Mouse (Mus musculus) cortical plate, adult 2 months (tissue): ENCODE measurements at regions not wholly inside any gene's neighbourhood (a gene's known extent, or its start where the extent isn't known, plus 50 kb on each side); places are given as distances from the start of the nearest gene placed in this dataset.

Experiments used
- H3K27ac ChIP-seq: fragments of 200-500 bp; 2 replicates; pipeline ENCODE4 v1.5.1; 2012; ENCODE audit warnings: low read length, control low read depth, inconsistent platforms; ENCODE audit not compliant: insufficient read depth
- H3K4me1 ChIP-seq: fragments of 200-500 bp; 2 replicates; pipeline ENCODE4 v1.6.1; 2011; ENCODE audit warnings: low read length; ENCODE audit not compliant: control insufficient read depth, insufficient read depth
- H3K4me3 ChIP-seq: fragments of 200-500 bp; 2 replicates; pipeline ENCODE4 v1.5.1; 2011; ENCODE audit warnings: mild to moderate bottlenecking, low read length, control low read depth; ENCODE audit not compliant: insufficient read depth
- CTCF ChIP-seq: fragments of 200-500 bp; IDR thresholded peaks from 2 replicates; pipeline ENCODE4 v1.5.1; 2011; ENCODE audit warnings: mild to moderate bottlenecking, control low read depth, low read length; ENCODE audit not compliant: insufficient read depth; ENCODE audit errors: extremely low read depth
- POLR2A ChIP-seq: fragments of 200-500 bp; IDR thresholded peaks from 2 replicates; pipeline ENCODE4 v1.6.1; 2011; ENCODE audit warnings: mild to moderate bottlenecking, low read length, control low read depth; ENCODE audit not compliant: insufficient read depth; ENCODE audit errors: extremely low read depth

DNA sequence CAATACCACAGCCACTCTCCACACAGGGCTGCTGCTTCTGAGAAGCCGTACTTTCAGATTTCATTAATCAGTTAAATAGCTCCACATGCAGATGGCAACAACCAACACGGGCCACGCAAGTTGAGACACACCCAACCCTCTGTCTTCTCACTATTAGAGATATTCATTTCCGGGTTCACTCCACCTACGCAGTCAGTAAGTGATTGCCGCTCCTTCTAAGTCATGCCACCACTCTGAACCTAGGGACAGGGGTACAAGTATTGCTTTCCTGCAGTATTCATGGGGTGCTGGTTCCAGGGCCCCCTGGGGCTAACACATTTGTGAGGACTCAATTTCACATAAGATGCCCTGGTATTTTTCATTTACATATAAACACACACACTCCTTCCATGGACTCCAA lies 176.3 kb downstream of the Maf start:
- H3K4me3 ChIP-seq, result no peak overlapping the region
- H3K4me1 ChIP-seq, result no peaks in the 10 kb centered on the region
- no peak for TF ChIP-seq CTCF
- TF ChIP-seq POLR2A, result no peak
- no peak overlapping the region for H3K27ac ChIP-seq

DNA sequence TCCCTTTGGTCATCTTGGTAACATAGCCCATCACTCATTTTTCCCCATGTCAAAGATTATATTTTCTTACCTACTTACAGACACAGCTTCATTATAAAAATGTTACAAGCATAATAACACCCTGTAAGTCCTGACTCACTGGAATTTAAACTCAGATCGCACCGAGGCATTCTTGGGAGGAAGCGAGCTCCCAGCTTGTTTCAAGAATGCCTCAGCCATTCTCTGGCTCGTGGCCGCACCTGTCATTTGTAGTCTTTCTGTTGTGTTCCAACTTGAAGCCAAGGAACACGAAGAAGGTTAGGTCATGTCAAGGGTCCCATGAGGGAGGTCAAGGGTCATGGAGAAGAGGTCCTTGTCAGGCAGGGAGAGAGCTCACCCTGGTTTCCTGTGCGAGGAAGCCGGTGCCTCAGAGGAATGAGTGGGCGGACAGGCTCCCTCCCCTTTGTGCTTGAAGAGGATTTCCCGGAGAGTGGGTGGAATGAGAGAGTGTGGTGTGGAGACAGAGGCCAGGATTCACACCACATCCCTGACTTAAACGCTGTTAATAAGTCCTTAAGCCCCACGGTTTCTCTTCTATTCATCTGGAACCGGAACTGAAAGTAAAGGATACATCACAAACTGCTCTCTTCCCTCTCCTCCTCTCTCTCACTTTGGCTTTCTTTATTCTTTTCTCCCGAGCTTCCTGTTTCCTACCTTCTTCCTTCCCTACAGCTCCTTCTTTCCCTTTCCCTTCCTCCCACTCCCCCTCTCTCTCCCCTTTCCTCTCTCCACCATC lies 177.8 kb downstream of the Maf start:
- Histone ChIP-seq H3K4me3 (0 out of 2 replicates have a peak overlapping the region, but pooled peaks have one; percentile 1), H3K4me1 (no peaks in the 10 kb centered on the region), H3K27ac (no peak overlapping the region)
- TF ChIP-seq CTCF, result no peak
- no peak for TF ChIP-seq POLR2A

DNA sequence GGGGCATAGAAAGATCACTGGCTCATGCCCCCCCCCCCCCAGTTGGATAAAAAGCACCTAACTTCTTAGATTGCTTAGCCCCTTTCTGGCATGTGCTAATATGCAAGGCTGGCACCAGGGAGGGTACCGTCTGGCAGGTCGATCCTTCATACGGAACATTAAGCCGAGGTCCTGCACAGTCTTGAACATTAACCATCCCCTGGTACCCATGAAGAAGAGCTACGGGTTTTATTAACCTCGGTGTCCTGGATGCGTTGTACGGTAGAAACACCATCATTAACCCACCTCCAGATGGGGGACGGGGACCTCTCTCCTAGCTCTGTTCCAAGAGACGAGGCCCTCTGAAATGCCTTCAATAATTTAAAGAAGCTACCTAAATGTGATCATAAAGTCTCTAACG lies 178.7 kb downstream of the Maf start:
- H3K27ac ChIP-seq, result no peak overlapping the region
- no peak overlapping the region for H3K4me3 ChIP-seq
- no peak for TF ChIP-seq POLR2A
- TF ChIP-seq CTCF, result no peak
- no peaks in the 10 kb centered on the region for H3K4me1 ChIP-seq

DNA sequence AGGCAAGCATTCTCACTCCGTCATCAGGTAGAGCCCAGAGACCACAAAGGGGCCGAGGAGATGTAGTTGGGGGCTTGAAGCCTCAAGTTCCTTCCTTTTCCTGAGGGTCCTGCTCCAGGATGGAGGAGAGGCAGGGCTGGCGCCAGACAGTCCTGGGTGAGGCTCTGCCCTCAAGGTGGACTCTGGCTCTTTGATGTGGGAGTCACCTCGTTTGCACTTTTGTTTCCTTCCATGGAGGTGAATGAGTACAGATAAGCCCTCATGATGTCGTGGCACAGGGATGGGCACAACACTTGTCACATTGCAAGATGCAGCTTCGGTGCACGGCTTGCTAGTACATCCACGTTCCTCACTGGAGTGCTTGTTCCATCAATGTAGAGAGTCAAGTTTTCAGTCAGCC lies 182.4 kb downstream of the Maf start:
- TF ChIP-seq POLR2A (no peak), CTCF (no peak)
- Histone ChIP-seq H3K27ac (no peak overlapping the region), H3K4me1 (no peaks in the 10 kb centered on the region), H3K4me3 (no peak overlapping the region)

DNA sequence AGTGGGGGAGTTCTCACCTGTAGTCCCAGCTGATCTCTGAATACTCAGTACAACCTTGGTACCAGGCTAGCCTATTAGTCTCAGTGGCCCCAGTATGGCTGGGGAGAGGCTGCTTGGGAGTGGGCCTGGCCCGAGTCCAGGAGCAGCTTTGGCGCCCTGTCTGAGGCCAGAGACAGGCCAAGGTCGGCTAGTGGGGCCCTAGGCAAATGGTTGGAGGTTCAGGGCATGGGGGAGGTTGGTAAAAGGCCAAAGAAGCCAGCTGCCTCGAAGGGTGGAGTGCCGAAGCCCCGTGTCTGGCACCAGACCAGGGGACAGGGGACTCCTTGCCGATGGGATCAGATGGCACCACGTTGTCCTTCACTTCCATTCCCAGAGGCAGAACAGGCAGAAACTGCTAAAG lies 182.9 kb downstream of the Maf start:
- TF ChIP-seq CTCF, result no peak
- no peak for TF ChIP-seq POLR2A
- no peak overlapping the region for H3K27ac ChIP-seq
- no peaks in the 10 kb centered on the region for H3K4me1 ChIP-seq
- H3K4me3 ChIP-seq, result no peak overlapping the region

DNA sequence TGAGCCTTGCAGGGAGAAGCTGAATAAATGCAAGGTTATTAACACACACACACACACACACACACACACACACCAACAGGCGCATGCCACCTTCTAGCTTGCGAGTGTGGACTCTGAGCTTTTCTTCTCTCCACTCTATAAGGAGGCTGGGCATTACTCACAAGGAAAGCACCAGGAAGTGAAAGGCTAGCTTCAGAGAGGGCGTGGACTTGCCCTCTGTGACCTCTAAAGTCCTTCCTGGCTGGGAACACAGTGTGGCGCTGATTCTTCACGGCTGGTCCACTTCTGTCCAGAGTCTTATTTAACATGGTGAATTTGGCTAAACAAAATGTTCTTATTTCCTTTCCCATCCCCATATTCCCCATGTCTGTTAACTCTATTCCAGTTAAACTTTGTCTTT lies 185.1 kb downstream of the Maf start:
- H3K4me3 ChIP-seq, result no peak overlapping the region
- H3K27ac ChIP-seq, result no peak overlapping the region
- H3K4me1 ChIP-seq, result no peaks in the 10 kb centered on the region
- TF ChIP-seq POLR2A (no peak), CTCF (no peak)

DNA sequence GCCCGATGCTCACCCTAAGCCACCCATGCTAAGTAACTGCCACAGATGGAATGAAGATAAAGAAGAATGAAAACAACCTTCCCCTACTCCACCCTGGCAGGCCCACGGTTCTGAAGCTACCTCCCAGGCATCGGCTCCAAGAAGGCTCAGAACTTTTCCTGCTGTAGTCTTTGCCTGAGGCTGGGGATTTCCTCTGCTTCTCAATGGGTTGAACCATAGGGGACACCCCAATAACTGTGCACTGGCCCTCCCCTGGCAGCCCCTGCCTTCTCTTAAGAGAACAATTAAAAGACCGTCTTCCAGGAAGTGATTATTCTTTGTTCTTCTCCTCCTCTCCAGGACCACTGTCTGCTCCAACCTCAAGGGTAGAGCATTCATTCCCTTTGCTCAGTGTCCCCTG lies 191.9 kb downstream of the Maf start:
- no peak overlapping the region for H3K27ac ChIP-seq
- no peaks in the 10 kb centered on the region for H3K4me1 ChIP-seq
- no peak overlapping the region for H3K4me3 ChIP-seq
- TF ChIP-seq POLR2A (no peak), CTCF (no peak)

DNA sequence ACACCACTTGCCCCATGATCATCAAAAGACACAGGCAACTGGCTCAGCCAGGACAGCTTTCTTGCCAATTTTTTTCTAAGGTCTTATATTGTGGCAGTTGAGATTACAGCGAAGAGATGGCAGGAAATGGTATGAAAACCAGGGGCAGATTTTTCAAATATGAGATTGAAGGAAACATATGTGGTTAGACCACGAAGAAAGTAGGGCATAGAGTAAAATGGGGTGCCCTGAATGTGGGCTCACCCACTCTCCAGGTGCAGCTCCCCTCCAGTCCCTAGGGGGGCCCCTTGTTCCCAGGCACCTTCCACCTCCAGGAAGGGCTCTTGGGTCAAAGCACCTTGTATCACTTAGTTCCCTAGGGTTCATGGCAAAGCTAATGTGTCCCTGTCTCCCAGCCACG lies 193.1 kb downstream of the Maf start:
- TF ChIP-seq POLR2A, result no peak
- no peak for TF ChIP-seq CTCF
- Histone ChIP-seq H3K27ac (no peak overlapping the region), H3K4me1 (no peaks in the 10 kb centered on the region), H3K4me3 (no peak overlapping the region)

DNA sequence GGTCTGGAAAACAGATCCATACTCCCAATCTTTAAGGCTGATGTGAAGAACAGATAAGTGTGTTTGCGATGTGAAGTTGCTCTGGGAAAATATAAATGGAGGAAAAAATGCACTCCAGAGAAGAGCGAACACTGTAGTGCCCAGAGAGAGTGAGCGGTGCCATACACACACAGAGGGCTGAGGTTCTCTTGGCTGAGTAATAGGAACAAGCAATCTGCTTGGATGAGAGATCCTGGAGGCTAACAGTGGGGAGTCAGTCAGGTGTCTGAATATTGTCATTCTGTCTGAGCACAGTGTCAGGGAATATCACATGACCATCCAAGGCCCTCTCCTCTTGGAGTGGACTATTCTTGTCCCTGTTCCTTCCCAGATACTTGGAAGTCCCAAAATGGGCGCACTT lies 200.4 kb downstream of the Maf start:
- TF ChIP-seq CTCF, result no peak
- no peak for TF ChIP-seq POLR2A
- no peaks in the 10 kb centered on the region for H3K4me1 ChIP-seq
- no peak overlapping the region for H3K4me3 ChIP-seq
- no peak overlapping the region for H3K27ac ChIP-seq

DNA sequence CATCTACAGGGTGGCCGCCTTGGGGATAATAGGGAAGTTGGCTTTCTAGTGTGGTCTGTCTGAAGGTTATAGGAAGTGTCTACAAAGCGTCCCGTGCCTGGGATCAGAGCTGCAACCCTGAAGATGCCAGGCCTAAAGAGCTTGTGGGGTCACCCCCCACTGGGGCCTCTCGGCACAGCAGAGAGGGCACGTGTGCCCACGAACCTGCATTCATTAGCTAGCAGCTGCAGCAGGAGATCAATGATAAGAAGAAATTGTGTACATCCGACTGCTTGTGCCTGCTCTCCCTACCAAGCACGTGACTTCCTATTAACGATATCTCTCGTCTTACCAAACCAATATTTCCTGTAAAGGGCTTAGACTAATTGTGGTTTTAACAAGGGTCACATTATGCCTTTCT lies 200.9 kb downstream of the Maf start:
- Histone ChIP-seq H3K27ac (no peak overlapping the region), H3K4me1 (no peaks in the 10 kb centered on the region), H3K4me3 (no peak overlapping the region)
- TF ChIP-seq CTCF (no peak), POLR2A (no peak)

DNA sequence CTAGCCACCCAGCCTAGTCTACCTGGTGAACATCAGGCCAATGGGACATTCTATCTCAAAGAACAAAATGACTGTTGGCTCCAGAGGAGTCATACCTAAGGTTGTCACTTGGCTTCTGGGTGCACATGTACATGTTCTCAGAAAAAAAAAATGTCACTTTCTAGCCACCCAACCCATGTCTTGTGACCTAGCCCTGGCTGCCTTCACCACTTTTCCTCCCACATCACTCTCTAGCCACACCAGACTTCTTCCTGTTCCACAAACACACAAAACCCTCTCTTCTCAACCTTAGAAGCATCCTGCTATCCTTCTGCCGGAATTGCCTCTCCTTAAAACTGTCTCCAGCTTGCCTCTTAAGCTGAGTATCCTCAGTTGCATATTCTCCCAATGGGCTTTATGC lies 211.6 kb downstream of the Maf start:
- H3K4me3 ChIP-seq, result no peak overlapping the region
- TF ChIP-seq CTCF (no peak), POLR2A (no peak)

DNA sequence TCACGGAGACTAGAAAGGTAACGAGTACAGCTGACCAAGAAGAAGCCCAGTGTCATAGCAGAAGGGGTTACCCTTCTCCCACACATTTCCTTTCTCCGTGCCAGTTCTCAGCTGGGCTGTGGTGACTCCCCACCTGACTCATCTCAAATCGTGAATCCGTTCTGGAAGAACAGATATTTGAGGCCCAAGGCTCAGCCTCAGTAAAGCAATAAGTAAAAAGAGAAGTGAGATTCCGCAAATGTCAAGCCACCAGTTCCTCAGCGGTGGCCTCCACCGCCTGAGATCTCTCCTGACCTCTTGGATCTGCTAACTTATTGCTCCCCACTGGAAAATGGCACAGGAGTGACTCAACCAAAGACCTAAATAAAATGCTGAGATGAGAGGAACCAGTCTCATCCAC lies 213.2 kb downstream of the Maf start:
- TF ChIP-seq POLR2A, result no peak
- no peak for TF ChIP-seq CTCF
- Histone ChIP-seq H3K27ac (no peak overlapping the region), H3K4me3 (no peak overlapping the region), H3K4me1 (no peaks in the 10 kb centered on the region)

More for the DNA sequence above, 211.6 kb downstream of the Maf start:
- Histone ChIP-seq H3K27ac (no peak overlapping the region), H3K4me1 (no peaks in the 10 kb centered on the region)
